ENCODE assay signal across 11 mouse cellular contexts in genomic region chr15:81990549-81990948, GRCm38 (mm10). TPM values are rescaled to one million over a fixed set of nuclear protein-coding genes. Genes with fewer than 3 reads are reported as not detected.
DNase-seq lines count a peak whose midpoint lies in the region; ATAC-seq and TF ChIP-seq lines count a peak whose summit lies in the region.
"Had no signal": no experiment of that assay in that cellular context is flagged by ENCODE, and none has a peak within 500 bp of the region (broad histone marks: within the 10 kb centered on the region; RNA-seq: fewer than 3 reads in every experiment).

No protein-coding gene starts in this region.

- no peak for TF ChIP-seq CTCF in kidney, adult 2 months (conservative IDR thresholded peaks at IDR 0.05; ENCODE audit: insufficient read depth, insufficient read length, low read depth, low read length)
- no peak for TF ChIP-seq CTCF in liver, embryonic 14.5 days (IDR thresholded peaks at IDR 0.05; ENCODE audit: low read depth)

- H3K27me3 ChIP-seq in kidney, embryonic 15.5 days, result no peaks in the 10 kb centered on the region
- no peaks in the 10 kb centered on the region for H3K27me3 ChIP-seq in kidney, adult 2 months (replicated peaks; ENCODE audit: control insufficient read depth, insufficient read depth, low read length)
- no peaks in the 10 kb centered on the region for H3K27me3 ChIP-seq in liver, embryonic 14.5 days (ENCODE audit: control insufficient read depth, insufficient read depth, low read length)
- H3K27me3 ChIP-seq: embryonic facial prominence, embryonic 12.5 days; limb, embryonic 15.5 days had no signal

- H3K4me3 ChIP-seq in kidney, embryonic 15.5 days (replicated peaks), result no peak overlapping the region
- H3K4me3 ChIP-seq in kidney, adult 2 months (ENCODE audit: insufficient read depth, low read depth, low read length), result no peak overlapping the region
- H3K4me3 ChIP-seq in liver, embryonic 14.5 days (ENCODE audit: insufficient read depth in 1 of 2, low read depth in 2 of 2, low read length in 2 of 2), result peak overlapping the region; percentile 23 to 30; a peak in 2 of 4 replicates
- H3K4me3 ChIP-seq: embryonic facial prominence, embryonic 12.5 days; limb, embryonic 15.5 days had no signal

- H3K9me3 ChIP-seq in kidney, embryonic 15.5 days (replicated peaks), result no peaks in the 10 kb centered on the region
- no peaks in the 10 kb centered on the region for H3K9me3 ChIP-seq in liver, embryonic 14.5 days (ENCODE audit: control insufficient read depth, low read length)
- H3K9me3 ChIP-seq: embryonic facial prominence, embryonic 12.5 days; limb, embryonic 15.5 days had no signal

- H3K4me2 ChIP-seq in kidney, embryonic 15.5 days, result no peak overlapping the region
- H3K4me2 ChIP-seq in liver, embryonic 14.5 days (ENCODE audit: low read depth), result peak overlapping the region; percentile 60
- H3K4me2 ChIP-seq: embryonic facial prominence, embryonic 12.5 days; limb, embryonic 15.5 days had no signal

- ATAC-seq in kidney, embryonic 15.5 days (replicated peaks; ENCODE audit: low FRiP score), result 0 out of 2 replicates have a peak, but pooled peaks have one; percentile 40
- ATAC-seq in liver, embryonic 14.5 days (ENCODE audit: insufficient read depth), result peak; percentile 97

- WGBS in kidney, embryonic 15.5 days, result 50% methylated on average over 7 of the region's 7 CpGs
- 66% methylated on average over 7 of the region's 7 CpGs for WGBS in kidney, adult 2 months
- WGBS in liver, embryonic 14.5 days (ENCODE audit: insufficient replicate concordance), result 15% methylated on average over 7 of the region's 7 CpGs

- peak; percentile 65 for TF ChIP-seq EP300 in liver, embryonic 14.5 days (IDR thresholded peaks at IDR 0.05; ENCODE audit: low read depth)

- peaks cover 6% of the 10 kb centered on the region; the same call in 1 of the 2 replicates for H3K4me1 ChIP-seq in kidney, embryonic 15.5 days
- H3K4me1 ChIP-seq in kidney, adult 2 months (ENCODE audit: control insufficient read depth, insufficient read depth, low read length), result no peaks in the 10 kb centered on the region
- peaks cover 14 to 21% of the 10 kb centered on the region in 2 experiments for H3K4me1 ChIP-seq in liver, embryonic 14.5 days (replicated peaks; ENCODE audit: control insufficient read depth in 2 of 2, insufficient read depth in 2 of 2, low read length in 1 of 2)
- H3K4me1 ChIP-seq: embryonic facial prominence, embryonic 12.5 days had no signal

- H3K27ac ChIP-seq in kidney, embryonic 15.5 days, result no peak overlapping the region
- H3K27ac ChIP-seq in kidney, adult 2 months (ENCODE audit: insufficient read depth, low read depth, low read length), result no peak overlapping the region
- H3K27ac ChIP-seq in liver, embryonic 14.5 days, result peak overlapping the region; percentile 75
- H3K27ac ChIP-seq: embryonic facial prominence, embryonic 12.5 days had no signal

- TF ChIP-seq POLR2A in kidney, adult 2 months (IDR thresholded peaks at IDR 0.05; ENCODE audit: low read depth, low read length), result no peak

- peaks cover 26% of the 10 kb centered on the region for H3K36me3 ChIP-seq in kidney, embryonic 15.5 days
- no peaks in the 10 kb centered on the region for H3K36me3 ChIP-seq in kidney, adult 2 months (ENCODE audit: control insufficient read depth, insufficient read depth, low read length)
- no peaks in the 10 kb centered on the region; the same call in 1 of the 2 replicates for H3K36me3 ChIP-seq in liver, embryonic 14.5 days (replicated peaks; ENCODE audit: control insufficient read depth, insufficient read depth, low read depth)

- no peak overlapping the region for H3K9ac ChIP-seq in kidney, embryonic 15.5 days
- H3K9ac ChIP-seq in liver, embryonic 14.5 days (replicated peaks), result peak overlapping the region; percentile 49
- H3K9ac ChIP-seq: embryonic facial prominence, embryonic 12.5 days; limb, embryonic 15.5 days had no signal

- DNase-seq in kidney, adult 2 months, result no peak
- peak; percentile 13 for DNase-seq in heart, adult 8-10 months (ENCODE audit: low spot score)
- peak; percentile 76 to 80 (median 77) for DNase-seq in liver, embryonic 14.5 days (ENCODE audit: low read depth in 3 of 3, low spot score in 3 of 3)
- DNase-seq in urinary bladder, postnatal 36 days (ENCODE audit: low spot score in 2 of 2), result no peak
- no peak for DNase-seq in ovary, postnatal 10 days (ENCODE audit: low spot score)
- no peak for DNase-seq in lung, postnatal 25 days (ENCODE audit: low spot score)

RNA-seq across cellular contexts. Expression of gene Xrcc6, which starts 2.9 kb away (rescaled TPM):
- polyA plus RNA-seq in kidney, embryonic 15.5 days (2015; fragmentation: Nextera tagmentation; extraction: Ambion mirVana), result 83.3 and 87.0 TPM in 2 replicates
- 15.6 and 22.1 TPM in 2 replicates for polyA plus RNA-seq in kidney, adult 2 months (2012; rRNA removed)
- total RNA-seq in heart, adult 8-10 months (2022), result 10 to 100 TPM; 20.9 to 28.1 (median 26.8) TPM
- 13.9 and 22.1 TPM in 2 replicates for polyA plus RNA-seq in liver, embryonic 14.5 days (2012; rRNA removed)
- 52.9 and 62.3 TPM in 2 replicates for polyA plus RNA-seq in liver, embryonic 14.5 days (2014; fragmentation: Nextera tagmentation; extraction: Ambion mirVana)

RNA-seq across cellular contexts. Expression of gene 1700029P11Rik, which starts 10.2 kb away (rescaled TPM):
- not detected in 2 replicates for polyA plus RNA-seq in kidney, embryonic 15.5 days (2015; fragmentation: Nextera tagmentation; extraction: Ambion mirVana)
- 0.08 and 0.15 TPM in 2 replicates for polyA plus RNA-seq in kidney, adult 2 months (2012; rRNA removed)
- not detected for total RNA-seq in heart, adult 8-10 months (2022)
- not detected in 2 replicates for polyA plus RNA-seq in liver, embryonic 14.5 days (2012; rRNA removed)
- polyA plus RNA-seq in liver, embryonic 14.5 days (2014; fragmentation: Nextera tagmentation; extraction: Ambion mirVana), result not detected in 2 replicates
- polyA plus RNA-seq: embryonic facial prominence, embryonic 12.5 days; hindbrain, embryonic 16.5 days; limb, embryonic 15.5 days; midbrain, embryonic 16.5 days had no signal

RNA-seq across cellular contexts. Expression of gene Pmm1, which starts 29.8 kb away (rescaled TPM):
- polyA plus RNA-seq in kidney, embryonic 15.5 days (2015; fragmentation: Nextera tagmentation; extraction: Ambion mirVana), result 28.8 and 35.3 TPM in 2 replicates
- polyA plus RNA-seq in kidney, adult 2 months (2012; rRNA removed), result 50.7 and 51.4 TPM in 2 replicates
- total RNA-seq in heart, adult 8-10 months (2022), result 10 to 100 TPM; 25.4 to 39.1 (median 28.2) TPM
- 22.6 and 23.4 TPM in 2 replicates for polyA plus RNA-seq in liver, embryonic 14.5 days (2012; rRNA removed)
- polyA plus RNA-seq in liver, embryonic 14.5 days (2014; fragmentation: Nextera tagmentation; extraction: Ambion mirVana), result 17.6 and 21.1 TPM in 2 replicates

RNA-seq across cellular contexts. Expression of gene Desi1, which starts 43.1 kb away (rescaled TPM):
- polyA plus RNA-seq in kidney, embryonic 15.5 days (2015; fragmentation: Nextera tagmentation; extraction: Ambion mirVana), result 25.1 and 26.3 TPM in 2 replicates
- 29.0 and 29.8 TPM in 2 replicates for polyA plus RNA-seq in kidney, adult 2 months (2012; rRNA removed)
- total RNA-seq in heart, adult 8-10 months (2022), result 10 to 100 TPM; 19.5 to 33.9 (median 28.2) TPM
- polyA plus RNA-seq in liver, embryonic 14.5 days (2012; rRNA removed), result 8.3 and 9.3 TPM in 2 replicates
- 8.6 and 11.3 TPM in 2 replicates for polyA plus RNA-seq in liver, embryonic 14.5 days (2014; fragmentation: Nextera tagmentation; extraction: Ambion mirVana)

RNA-seq across cellular contexts. Expression of gene Csdc2, which starts 54.0 kb away (rescaled TPM):
- 24.7 and 30.7 TPM in 2 replicates for polyA plus RNA-seq in kidney, embryonic 15.5 days (2015; fragmentation: Nextera tagmentation; extraction: Ambion mirVana)
- polyA plus RNA-seq in kidney, adult 2 months (2012; rRNA removed), result 5.6 and 6.0 TPM in 2 replicates
- 100 to 1,000 TPM in 1 of 4 experiments, 10 to 100 TPM in 3; 64.7 to 103 (median 72.9) TPM for total RNA-seq in heart, adult 8-10 months (2022)
- polyA plus RNA-seq in liver, embryonic 14.5 days (2012; rRNA removed), result 0.45 and 0.70 TPM in 2 replicates
- 0.52 and 0.58 TPM in 2 replicates for polyA plus RNA-seq in liver, embryonic 14.5 days (2014; fragmentation: Nextera tagmentation; extraction: Ambion mirVana)

Comparison
In these comparisons a context has a peak if more than half of its experiments do, and no peak if none do; other contexts are left out.
1. H3K4me3 ChIP-seq: peak in liver, embryonic 14.5 days (2 of 2); none in kidney, embryonic 15.5 days (single experiment) and kidney, adult 2 months (single experiment).
2. DNase-seq: peak in heart, adult 8-10 months (single experiment) and liver, embryonic 14.5 days (3 of 3); none in kidney, adult 2 months (single experiment), urinary bladder, postnatal 36 days (0 of 2), ovary, postnatal 10 days (single experiment) and lung, postnatal 25 days (single experiment).